Mouse (Mus musculus): ENCODE results near the gene Il3.

Il3 gene

GRCm38 (mm10) chr11:54219191-54219590 lies 47.9 kb downstream of the Il3 start:
- in situ Hi-C loops (cut with MseI, MboI): no loop called here

- in situ Hi-C loops (cut with MseI, MboI): no loop called here
Observed at GRCm38 (mm10) chr11:54217384-54217783, 49.7 kb downstream of the Il3 start.

GRCm38 (mm10) chr11:54216091-54216490 lies 51.0 kb downstream of the Il3 start:
- in situ Hi-C loops (cut with MseI, MboI): no loop called here

All from mouse trophoblast stem cell (cell line).